Mouse (Mus musculus) thymus, adult 18-20 months (tissue): Measurements from ENCODE around the gene Tmem273.

Experiments used
- DNase-seq, 2 experiments: peaks; one replicate each; pipeline ENCODE4 v3.0.0; 2022; ENCODE audit warnings: mixed read lengths in 2 of 2

Tmem273 gene

GRCm38 (mm10) chr14:32814961-32815360 lies 29.2 kb downstream of the Tmem273 start:
- DNase-seq, result no peak

DNA sequence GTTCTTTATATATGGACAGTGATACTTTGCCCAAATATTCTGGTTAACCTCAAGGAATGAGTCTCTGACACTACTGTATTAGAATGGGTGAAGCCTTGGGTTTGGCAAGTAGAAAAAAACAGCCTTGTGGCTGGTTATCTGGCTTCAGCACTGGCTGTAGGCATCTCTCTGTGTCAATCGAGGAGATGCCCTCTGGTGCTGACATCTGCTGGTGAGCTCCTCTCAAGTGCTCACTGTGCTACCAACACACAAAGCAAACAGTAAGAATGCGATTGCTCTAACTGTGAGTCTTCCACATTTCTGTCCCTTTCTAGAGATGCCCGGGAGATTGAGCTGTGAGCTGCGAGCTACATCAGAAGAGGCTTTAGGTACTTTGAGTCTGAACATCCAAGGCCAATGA lies 30.8 kb downstream of the Tmem273 start:
- no peak for DNase-seq

DNA sequence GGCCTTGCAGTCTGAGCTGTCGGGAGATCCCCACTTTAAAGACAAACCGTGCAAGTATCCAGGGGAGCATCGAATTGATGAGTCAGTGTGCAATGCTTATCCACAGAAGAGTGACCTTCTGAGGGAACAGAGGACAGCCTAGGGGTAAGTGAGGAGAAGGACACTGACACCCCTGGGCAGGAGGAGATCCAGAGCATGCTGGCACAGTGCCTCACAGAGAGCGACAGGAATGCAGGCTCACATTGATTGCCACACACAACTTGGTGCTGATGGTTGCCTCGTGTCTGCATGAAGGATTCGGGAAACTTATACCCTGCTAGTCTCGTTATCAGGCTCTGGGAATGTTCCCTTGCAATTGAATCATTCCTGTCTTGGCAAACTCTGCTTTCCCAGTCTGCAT lies 31.5 kb downstream of the Tmem273 start:
- no peak for DNase-seq

- no peak for DNase-seq
Measured at GRCm38 (mm10) chr14:32819297-32819696, 33.5 kb downstream of the Tmem273 start.

GRCm38 (mm10) chr14:32822812-32823211 lies 37.0 kb downstream of the Tmem273 start:
- no peak for DNase-seq

DNA sequence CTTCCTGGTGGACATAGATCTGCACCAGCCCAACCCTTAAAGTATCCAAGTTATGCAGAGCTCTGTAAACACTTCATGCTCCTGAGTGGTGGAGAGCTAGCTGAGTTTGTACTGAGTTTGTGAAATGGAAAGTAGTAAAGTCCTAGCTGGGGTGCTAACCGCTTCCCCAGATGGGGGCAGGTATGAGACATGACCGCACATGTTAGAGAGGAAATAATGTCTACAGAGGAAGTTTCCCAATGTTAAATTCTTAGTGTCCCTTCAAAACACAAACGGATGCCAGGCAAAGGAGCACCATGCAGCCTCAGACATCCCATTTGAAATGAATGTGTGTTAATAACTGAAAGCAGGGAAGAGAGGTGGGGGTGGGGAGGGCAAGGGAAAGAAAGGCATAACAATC lies 38.1 kb downstream of the Tmem273 start:
- no peak for DNase-seq

DNA sequence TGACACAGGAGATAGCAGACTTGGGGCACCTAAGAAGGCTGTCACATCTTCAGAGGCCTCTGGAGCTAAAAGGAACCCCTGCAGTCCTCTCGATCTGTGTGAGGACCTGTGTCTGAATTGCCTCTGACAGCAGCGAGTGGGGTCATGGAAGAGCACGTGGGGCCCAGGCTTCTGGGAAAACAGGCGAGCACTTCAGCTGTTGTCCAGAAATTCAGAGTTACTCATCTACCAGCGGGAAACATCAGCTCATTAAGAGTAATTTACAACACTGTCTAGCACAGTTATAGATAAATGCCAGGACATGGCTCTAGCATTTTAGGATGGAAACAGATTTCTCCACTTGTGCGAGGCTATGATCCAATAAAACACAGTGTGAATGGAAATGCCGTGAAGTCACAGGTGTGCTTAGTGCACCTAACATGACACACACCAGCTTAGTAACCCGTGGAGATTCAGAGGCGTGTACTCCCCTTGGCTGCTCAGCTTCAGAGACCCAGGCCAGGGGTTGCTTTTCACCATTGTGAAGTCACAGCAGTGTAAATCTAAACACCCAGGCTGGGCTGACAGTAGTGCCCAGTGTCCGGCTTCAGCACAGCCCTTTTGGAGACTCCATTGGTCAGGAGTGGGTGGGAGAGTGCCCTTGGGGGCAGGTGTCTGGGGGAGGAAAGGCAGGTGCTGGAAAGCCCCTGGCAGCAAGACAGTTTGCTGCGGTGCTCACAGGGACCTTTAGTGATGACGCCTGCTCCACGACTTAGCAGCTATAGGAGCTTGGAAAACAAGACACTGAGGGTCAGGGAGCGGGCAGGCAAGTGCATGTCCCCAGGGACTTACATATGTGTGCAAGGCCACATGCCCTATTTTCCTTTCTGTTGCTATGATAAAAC lies 38.7 kb downstream of the Tmem273 start:
- DNase-seq, result no peak

- no peak for DNase-seq
Measured at GRCm38 (mm10) chr14:32825426-32826032, 39.8 kb downstream of the Tmem273 start.

DNA sequence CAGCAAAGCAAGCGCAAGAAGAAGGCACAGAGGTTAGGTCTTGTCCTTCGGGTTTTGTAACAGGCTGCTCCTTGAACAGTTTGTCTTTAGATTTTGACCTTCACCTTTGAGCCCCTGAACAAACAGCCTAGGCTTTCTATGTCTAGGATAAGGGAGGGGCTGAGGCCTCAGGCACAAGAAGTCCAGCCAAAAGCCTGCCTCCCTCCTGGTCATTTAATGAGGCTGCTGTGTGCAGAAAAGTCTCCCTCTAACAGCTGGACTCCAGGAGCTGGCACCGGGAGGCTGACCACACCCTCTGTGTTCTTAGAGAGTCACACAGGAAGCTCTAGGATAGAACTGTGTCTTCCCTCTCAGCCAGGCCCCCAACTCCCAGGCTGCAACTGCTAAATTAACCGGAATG lies 41.4 kb downstream of the Tmem273 start:
- no peak for DNase-seq

DNA sequence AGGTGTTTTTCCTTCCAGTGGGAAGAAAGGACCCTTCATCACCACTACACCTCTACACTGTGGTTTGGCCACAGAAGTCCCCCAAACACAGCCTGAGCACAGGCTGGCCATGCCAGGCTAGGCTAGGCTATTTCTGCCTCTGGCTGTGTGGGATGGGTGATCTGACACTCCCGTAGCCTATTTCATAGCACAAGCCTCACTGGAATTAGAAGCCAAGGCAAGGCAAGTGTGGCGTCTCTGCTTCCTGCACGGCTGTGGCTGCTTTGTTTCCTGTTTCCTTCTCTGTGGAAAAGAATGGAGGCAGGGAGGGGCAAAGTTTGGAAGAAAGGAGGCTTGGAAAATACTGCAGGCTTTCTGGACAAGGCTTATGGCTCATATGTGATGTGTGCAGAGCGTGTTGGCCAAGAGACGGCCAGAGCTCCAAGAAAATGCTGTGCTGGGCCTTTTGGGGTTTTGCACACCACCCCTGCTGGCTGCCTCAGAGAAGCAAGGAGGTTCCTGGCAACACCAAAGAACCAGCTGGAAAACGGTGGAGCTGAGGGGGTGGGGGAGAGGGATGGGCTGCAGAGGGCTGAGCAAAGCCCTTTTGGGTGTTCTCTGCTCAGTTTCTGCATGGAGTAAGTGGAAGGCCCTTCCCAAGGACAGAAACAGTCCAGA lies 42.4 kb downstream of the Tmem273 start:
- DNase-seq, result no peak

GRCm38 (mm10) chr14:32833847-32834246 lies 48.1 kb downstream of the Tmem273 start, which contains the start of gene Fam170b:
Gene Fam170b, plus strand, starts transcription at chr14:32833962.
- DNase-seq, result no peak

DNA sequence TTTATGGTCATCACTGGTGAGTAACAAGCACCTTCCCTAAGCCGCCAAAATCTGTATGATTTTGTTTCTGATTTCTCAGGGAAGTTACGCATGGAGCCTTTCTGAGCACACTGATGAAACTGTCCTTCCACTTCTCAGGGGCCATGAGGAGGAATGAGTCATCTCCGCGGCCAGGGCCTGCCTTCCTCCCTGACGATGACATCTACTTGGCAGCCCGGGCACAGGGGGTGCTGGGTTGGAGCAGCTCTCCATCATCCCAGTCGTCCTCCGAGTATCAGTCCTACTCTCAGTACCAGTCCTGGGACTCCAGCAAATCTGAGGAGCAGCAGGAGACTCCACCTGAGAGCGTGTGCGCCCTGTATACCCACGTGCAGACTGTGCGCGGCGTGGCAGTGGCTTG lies 49.4 kb downstream of the Tmem273 start:
- no peak for DNase-seq

DNA sequence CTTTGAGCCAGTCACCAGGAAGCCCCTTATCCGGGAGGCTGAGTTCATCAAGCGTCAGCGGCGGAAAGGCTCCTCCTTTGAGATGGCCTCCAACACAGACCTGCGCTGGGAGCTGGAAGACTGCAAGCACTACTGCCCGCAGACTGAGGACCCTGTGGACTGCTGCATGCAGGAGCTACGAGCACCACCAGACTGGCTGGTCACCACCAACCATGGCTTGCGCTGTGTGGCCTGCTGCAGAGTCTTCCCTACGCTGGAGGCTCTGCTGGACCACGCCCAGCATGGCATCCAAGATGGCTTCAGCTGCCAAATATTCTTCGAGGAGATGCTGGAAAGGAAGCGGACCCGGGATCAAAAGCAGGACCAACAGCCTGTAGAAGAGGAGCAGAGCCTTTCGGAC lies 49.8 kb downstream of the Tmem273 start:
- no peak for DNase-seq

- no peak for DNase-seq
Measured at GRCm38 (mm10) chr14:32836191-32836590, 50.4 kb downstream of the Tmem273 start.

- DNase-seq, result no peak
Measured at GRCm38 (mm10) chr14:32842052-32842451, 56.3 kb downstream of the Tmem273 start.

GRCm38 (mm10) chr14:32854059-32854458 lies 68.3 kb downstream of the Tmem273 start:
- no peak for DNase-seq

- no peak for DNase-seq
Measured at GRCm38 (mm10) chr14:32856246-32856645, 70.5 kb downstream of the Tmem273 start.

GRCm38 (mm10) chr14:32856681-32857328 lies 71.0 kb downstream of the Tmem273 start, which contains the start of gene Vstm4:
Gene Vstm4, plus strand, starts transcription at chr14:32856756.
- DNase-seq, result no peak

DNA sequence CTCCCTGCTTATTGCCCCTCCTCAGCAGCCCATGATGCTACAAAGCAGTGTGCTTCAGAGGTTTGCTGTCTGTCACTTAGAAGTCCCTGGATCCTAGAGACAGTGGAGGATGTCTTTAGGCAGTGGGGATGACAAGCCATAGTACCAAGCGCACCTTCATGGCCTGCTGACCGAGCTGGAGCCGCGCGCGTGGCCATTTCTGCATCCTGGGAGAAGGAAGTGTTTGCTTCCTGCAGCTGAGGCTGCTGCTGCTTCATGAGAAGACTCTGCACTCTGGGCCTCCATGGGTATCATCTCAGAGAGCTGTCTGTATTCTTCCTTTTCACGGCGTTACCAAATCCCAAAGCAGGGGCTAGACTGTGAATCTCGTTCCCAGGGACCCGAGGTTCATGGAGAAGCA lies 72.6 kb downstream of the Tmem273 start:
- no peak for DNase-seq

GRCm38 (mm10) chr14:32858941-32859510 lies 73.3 kb downstream of the Tmem273 start:
- no peak for DNase-seq

DNA sequence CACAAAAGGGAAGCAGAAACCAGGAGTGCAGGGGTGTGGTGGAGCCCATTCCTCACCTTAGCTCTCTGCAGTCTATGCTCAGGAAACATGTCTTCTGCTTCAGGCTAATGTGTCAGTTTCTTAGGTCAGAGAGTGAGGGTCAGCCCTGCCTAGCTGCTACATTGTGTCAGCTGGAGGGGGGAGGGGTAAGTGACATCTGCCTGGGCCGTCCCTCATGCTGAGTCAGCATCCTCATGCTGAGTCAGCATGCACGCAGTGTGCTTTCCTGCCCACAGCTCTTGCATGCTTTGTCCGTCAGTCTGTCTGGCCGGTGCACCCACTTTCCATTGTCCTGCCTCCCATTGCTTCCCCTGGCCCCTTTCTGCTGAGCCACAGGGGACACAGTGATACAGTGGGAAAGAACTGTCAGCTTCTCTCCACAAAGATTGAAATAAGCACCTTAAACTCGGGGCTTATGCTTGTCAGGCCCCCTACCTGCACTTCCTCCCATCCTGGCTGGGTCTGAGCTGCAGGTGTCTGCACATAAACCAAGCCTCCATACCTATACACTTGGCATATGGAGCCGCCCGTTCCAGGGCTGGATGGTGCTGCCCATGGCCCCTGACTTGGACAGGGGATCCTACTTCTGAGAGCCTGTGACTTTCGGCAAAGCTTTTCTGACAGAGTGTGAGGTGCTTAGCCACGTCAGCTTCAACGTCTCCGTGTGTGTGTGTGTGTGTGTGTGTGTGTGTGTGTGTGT lies 74.2 kb downstream of the Tmem273 start:
- DNase-seq, result no peak

DNA sequence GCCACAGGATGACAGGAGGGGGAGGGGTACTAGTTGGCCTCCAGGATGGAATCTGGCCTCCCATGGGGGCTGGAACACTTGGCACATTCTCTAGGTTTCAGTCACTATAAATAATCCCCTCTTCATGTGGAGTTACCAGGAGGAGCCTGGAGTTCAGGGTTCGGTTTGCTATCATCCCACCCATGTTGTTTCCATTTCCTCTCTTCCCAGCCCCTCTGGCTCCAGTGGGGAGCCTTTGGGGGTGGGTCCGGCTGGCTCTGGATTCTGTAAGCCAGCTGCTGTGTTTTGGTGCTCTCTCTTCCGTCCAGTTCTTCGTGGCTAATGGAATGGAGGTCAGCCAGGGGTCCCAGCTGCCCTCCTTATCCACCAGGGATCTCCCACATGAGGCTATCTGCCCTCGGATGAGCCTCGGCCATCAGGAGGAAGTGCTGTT lies 75.4 kb downstream of the Tmem273 start:
- DNase-seq, result no peak
